Mouse (Mus musculus): ENCODE results near the gene Sipa1. TPM values are rescaled to one million over a fixed set of nuclear protein-coding genes. Genes with fewer than 3 reads are reported as not detected.

Sipa1 gene
- total and polyA plus RNA-seq, 3 experiments, result 6.2 to 15.5 TPM; not detected in 1

- Histone ChIP-seq H3K9ac (ENCODE audit: control insufficient read depth, low read depth, low read length, poor library complexity, severe bottlenecking) (peak within 1 kb of the TSS; percentile 97), H3K27ac (ENCODE audit: control insufficient read depth, low read depth, low read length) (peak within 1 kb of the TSS; percentile 60), H3K4me3 (ENCODE audit: control insufficient read depth in 1 of 2, insufficient read depth in 1 of 2, low read depth in 2 of 2, low read length in 2 of 2) (peak within 1 kb of the TSS; percentile 94 to 97), H3K79me2 (ENCODE audit: control insufficient read depth, insufficient read depth, low read length, poor library complexity) (peaks cover 16% of the 10 kb centered on the region), H3K4me1 (ENCODE audit: control insufficient read depth in 1 of 2, insufficient read depth in 2 of 2, low read length in 2 of 2) (peaks cover 0 to 18% of the 10 kb centered on the region in 2 experiments; a peak in 3 of 4 replicates), H3K9me3 (replicated peaks; ENCODE audit: insufficient read depth, low read length) (no peaks in the 10 kb centered on the region), H3K36me3 (ENCODE audit: control insufficient read depth in 1 of 2, insufficient read depth in 2 of 2, low read length in 2 of 2) (peaks cover 5 to 12% of the 10 kb centered on the region in 2 experiments), H3K27me3 (ENCODE audit: control insufficient read depth in 1 of 2, insufficient read depth in 2 of 2, low read length in 2 of 2) (no peaks in the 10 kb centered on the region)
- DNase-seq (ENCODE audit: low read depth, low spot score), result peak; percentile 91
- TF ChIP-seq ELF1 (IDR thresholded peaks at IDR 0.05; ENCODE audit: low read depth, low read length) (peak; percentile 40; the same call in 1 of the 2 replicates), MXI1 (IDR thresholded peaks at IDR 0.05; ENCODE audit: low read depth, low read length) (peak; percentile 68), ZC3H11A (IDR thresholded peaks at IDR 0.05; ENCODE audit: low read depth, low read length) (no peak), CHD1 (IDR thresholded peaks at IDR 0.05; ENCODE audit: low read depth, low read length) (no peak), ZMIZ1 (IDR thresholded peaks at IDR 0.05; ENCODE audit: low read depth, low read length) (peak; percentile 25; the same call in 1 of the 2 replicates), POLR2AphosphoS5 (IDR thresholded peaks at IDR 0.05; ENCODE audit: borderline replicate concordance, low read depth, low read length) (no peak), MEF2A (IDR thresholded peaks at IDR 0.05; ENCODE audit: extremely low read depth, insufficient replicate concordance, low read depth, low read length, poor library complexity, severe bottlenecking) (no peak), MAZ (IDR thresholded peaks at IDR 0.05; ENCODE audit: low read depth, low read length) (peak; percentile 41; the same call in 1 of the 2 replicates), ETS1 (IDR thresholded peaks at IDR 0.05; ENCODE audit: low read depth, low read length) (peak; percentile 77), USF2 (IDR thresholded peaks at IDR 0.05; ENCODE audit: borderline replicate concordance in 1 of 2, insufficient read depth in 1 of 2, low read depth in 1 of 2, low read length in 2 of 2) (no peak), MAX (IDR thresholded peaks at IDR 0.05; ENCODE audit: low read length) (peak; percentile 67), POLR2AphosphoS2 (IDR thresholded peaks at IDR 0.05; ENCODE audit: low read length) (peak; percentile 26; the same call in 1 of the 2 replicates), GABPA (IDR thresholded peaks at IDR 0.05; ENCODE audit: low read depth, low read length) (no peak), HCFC1 (IDR thresholded peaks at IDR 0.05; ENCODE audit: low read depth, low read length) (peak; percentile 64; the same call in 1 of the 2 replicates), E2F4 (IDR thresholded peaks at IDR 0.05; ENCODE audit: borderline replicate concordance, low read depth, low read length) (no peak), RAD21 (IDR thresholded peaks at IDR 0.05; ENCODE audit: low read depth, low read length) (no peak), ZNF384 (IDR thresholded peaks at IDR 0.05; ENCODE audit: low read depth, low read length) (no peak), SIN3A (IDR thresholded peaks at IDR 0.05; ENCODE audit: low read length) (peak; percentile 42), MYC (IDR thresholded peaks at IDR 0.05; ENCODE audit: low read depth, low read length) (peak; percentile 74), EP300 (IDR thresholded peaks at IDR 0.05; ENCODE audit: low read depth in 1 of 2, low read length in 2 of 2) (no peak), JUND (IDR thresholded peaks at IDR 0.05; ENCODE audit: low read depth, low read length) (no peak), KAT2A (conservative IDR thresholded peaks at IDR 0.05; ENCODE audit: low read depth, low read length) (no peak), NRF1 (IDR thresholded peaks at IDR 0.05; ENCODE audit: insufficient read depth, low read depth, low read length, poor library complexity, severe bottlenecking) (peak; percentile 73), CTCF (IDR thresholded peaks at IDR 0.05 in 2 of 3, conservative IDR thresholded peaks at IDR 0.05 in 1 of 3; ENCODE audit: control insufficient read depth in 1 of 3, insufficient read depth in 1 of 3, low read depth in 2 of 3, low read length in 3 of 3, poor library complexity in 1 of 3, severe bottlenecking in 1 of 3) (no peak), RCOR1 (IDR thresholded peaks at IDR 0.05; ENCODE audit: low read depth, low read length) (no peak), GATA1 (IDR thresholded peaks at IDR 0.05; ENCODE audit: low read depth, low read length) (no peak), POLR2A (IDR thresholded peaks at IDR 0.05; ENCODE audit: control insufficient read depth in 1 of 2, insufficient read depth in 1 of 2, low read depth in 1 of 2, low read length in 2 of 2, poor library complexity in 1 of 2) (peak; percentile 78 to 87; a peak in 3 of 4 replicates), NELFE (IDR thresholded peaks at IDR 0.05; ENCODE audit: low read depth, low read length) (peak; percentile 78), UBTF (IDR thresholded peaks at IDR 0.05; ENCODE audit: borderline replicate concordance, insufficient read depth, low read depth, low read length) (no peak), SMC3 (IDR thresholded peaks at IDR 0.05; ENCODE audit: low read depth, low read length) (no peak), MYB (IDR thresholded peaks at IDR 0.05; ENCODE audit: low read depth, low read length) (no peak), MAFK (IDR thresholded peaks at IDR 0.05; ENCODE audit: borderline replicate concordance, low read depth, low read length) (no peak), TBP (IDR thresholded peaks at IDR 0.05; ENCODE audit: low read depth, low read length) (no peak), ZKSCAN1 (IDR thresholded peaks at IDR 0.05; ENCODE audit: low read depth, low read length) (no peak), TAL1 (IDR thresholded peaks at IDR 0.05; ENCODE audit: low read length) (no peak)
These were observed 26.1 kb downstream of the Sipa1 start, which contains the start of gene Rela for GRCm38 (mm10) chr19:5637069-5638047. TSS of gene Rela (plus strand) at chr19:5637483.

Data from MEL (cell line).